ENCODE assay signal across 13 mouse cellular contexts in the genomic region with DNA sequence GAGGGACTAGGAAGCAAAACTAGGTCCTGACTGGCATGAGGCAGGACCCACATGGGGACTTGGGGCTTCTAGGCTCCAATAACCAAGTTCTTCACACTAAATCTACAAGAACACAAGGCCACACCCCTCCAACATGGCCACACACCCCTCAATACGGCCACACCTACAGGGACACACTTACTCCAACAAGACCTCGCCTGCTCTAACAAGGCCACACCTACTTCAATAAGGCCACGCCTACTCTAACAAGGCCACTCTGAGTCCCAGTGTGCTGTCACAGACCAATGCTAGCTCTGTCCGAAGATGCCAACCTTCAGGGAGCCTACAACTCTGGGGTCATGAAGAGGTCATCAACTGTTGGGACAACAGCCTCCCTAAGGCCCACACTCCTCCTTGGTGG.
DNase-seq lines count a peak whose midpoint lies in the region; ATAC-seq and TF ChIP-seq lines count a peak whose summit lies in the region.
"Had no signal": no experiment of that assay in that cellular context is flagged by ENCODE, and none has a peak within 500 bp of the region (broad histone marks: within the 10 kb centered on the region; RNA-seq: fewer than 3 reads in every experiment).

No protein-coding gene starts in this region.

- H3K27me3 ChIP-seq in kidney, postnatal 0 days (ENCODE audit: insufficient read depth, low read length), result no peaks in the 10 kb centered on the region
- H3K27me3 ChIP-seq in CH12.LX (replicated peaks), result no peaks in the 10 kb centered on the region
- no peaks in the 10 kb centered on the region for H3K27me3 ChIP-seq in intestine, embryonic 16.5 days (replicated peaks; ENCODE audit: control insufficient read depth, insufficient read depth, low read length)
- H3K27me3 ChIP-seq: heart, embryonic 13.5 days; megakaryocyte, embryonic 14.5 days; Patski had no signal

- H3K36me3 ChIP-seq in kidney, postnatal 0 days (ENCODE audit: insufficient read depth, low read length), result peaks cover 48% of the 10 kb centered on the region
- H3K36me3 ChIP-seq in CH12.LX (replicated peaks in 1 of 2; ENCODE audit: control insufficient read depth in 1 of 2, insufficient read depth in 1 of 2, low read length in 1 of 2), result peaks cover 0 to 91% of the 10 kb centered on the region in 2 experiments
- peaks cover 10% of the 10 kb centered on the region; the same call in 1 of the 2 replicates for H3K36me3 ChIP-seq in intestine, embryonic 16.5 days (ENCODE audit: control insufficient read depth, insufficient read depth, low read length)

- TF ChIP-seq CTCF in kidney, postnatal 0 days (IDR thresholded peaks at IDR 0.05; ENCODE audit: low read depth), result no peak
- TF ChIP-seq CTCF in CH12.LX (conservative IDR thresholded peaks at IDR 0.05 in 1 of 2, IDR thresholded peaks at IDR 0.05 in 1 of 2; ENCODE audit: low read depth in 2 of 2, low read length in 2 of 2), result no peak

- no peak overlapping the region for H3K27ac ChIP-seq in kidney, postnatal 0 days
- H3K27ac ChIP-seq in CH12.LX (ENCODE audit: insufficient read depth, low read depth), result no peak overlapping the region
- H3K27ac ChIP-seq in intestine, embryonic 16.5 days (ENCODE audit: low read length), result no peak overlapping the region
- H3K27ac ChIP-seq: heart, embryonic 13.5 days; hindbrain, postnatal 0 days had no signal

- no peak overlapping the region for H3K4me3 ChIP-seq in kidney, postnatal 0 days (replicated peaks; ENCODE audit: low read depth, low read length)
- no peak overlapping the region for H3K4me3 ChIP-seq in CH12.LX (replicated peaks in 1 of 3; ENCODE audit: low read depth in 2 of 3, low read length in 2 of 3, poor library complexity in 1 of 3)
- H3K4me3 ChIP-seq in intestine, embryonic 16.5 days (ENCODE audit: low read length), result no peak overlapping the region
- H3K4me3 ChIP-seq: heart, embryonic 13.5 days; megakaryocyte, embryonic 14.5 days had no signal

- H3K4me2 ChIP-seq in kidney, postnatal 0 days (ENCODE audit: low read length), result no peak overlapping the region
- H3K4me2 ChIP-seq in CH12.LX (ENCODE audit: insufficient read depth, low read depth, poor library complexity, severe bottlenecking), result no peak overlapping the region
- H3K4me2 ChIP-seq in intestine, embryonic 16.5 days (ENCODE audit: low read depth, low read length), result no peak overlapping the region
- H3K4me2 ChIP-seq: heart, embryonic 13.5 days had no signal

- no peak for DNase-seq in kidney, postnatal 0 days (ENCODE audit: low spot score)
- DNase-seq in kidney, postnatal 10 days, result no peak
- peak; percentile 29 for DNase-seq in CH12.LX (ENCODE audit: extremely low read depth)
- no peak for DNase-seq in spleen, postnatal 36 days (ENCODE audit: low spot score in 2 of 2)
- DNase-seq in urinary bladder, postnatal 36 days (ENCODE audit: low spot score in 2 of 2), result no peak
- DNase-seq in frontal cortex, adult 2 months (ENCODE audit: extremely low spot score in 1 of 2, low spot score in 1 of 2), result no peak

- 84% methylated on average over 4 of the region's 4 CpGs for WGBS in kidney, postnatal 0 days
- WGBS in intestine, embryonic 16.5 days, result 65% methylated on average over 4 of the region's 4 CpGs

- in situ Hi-C loops in CH12.LX (cut with MboI; ENCODE audit: low pct_ligation_motif_present, low pct_unique_long_range_greater_than_20kb, low sequenced_read_pairs), result loop anchor here (10.0 kb wide), 1 partner anchor 120 kb away; no protein-coding TSS in a partner anchor

- dilution Hi-C loops in CH12.LX (cut with MboI; ENCODE audit: extremely low pct_ligation_motif_present, extremely low pct_unique_long_range_greater_than_20kb, low sequenced_read_pairs), result no loop called here

- TF ChIP-seq EP300 in CH12.LX (IDR thresholded peaks at IDR 0.05; ENCODE audit: low read length), result no peak

- no peaks in the 10 kb centered on the region for H3K79me2 ChIP-seq in CH12.LX (replicated peaks; ENCODE audit: control insufficient read depth, extremely low read depth, insufficient read depth, poor library complexity, severe bottlenecking)

- 0 out of 2 replicates have a peak, but pooled peaks have one; percentile 11 for ATAC-seq in kidney, postnatal 0 days (replicated peaks; ENCODE audit: low FRiP score, low read depth)
- ATAC-seq in intestine, embryonic 16.5 days, result peak; percentile 63
- ATAC-seq in megakaryocyte progenitor cell, adult 5-6 weeks (replicated peaks; ENCODE audit: poor library complexity), result peak; percentile 71
- ATAC-seq: forebrain, embryonic 14.5 days; Patski had no signal

- TF ChIP-seq POLR2A in CH12.LX (IDR thresholded peaks at IDR 0.05; ENCODE audit: low read depth, low read length), result no peak

- TF ChIP-seq RAD21 in CH12.LX (IDR thresholded peaks at IDR 0.05; ENCODE audit: low read depth, low read length), result no peak

- no peaks in the 10 kb centered on the region for H3K4me1 ChIP-seq in kidney, postnatal 0 days (replicated peaks; ENCODE audit: insufficient read depth, low read length)
- peaks cover 6 to 9% of the 10 kb centered on the region in 2 experiments for H3K4me1 ChIP-seq in CH12.LX (ENCODE audit: control insufficient read depth in 1 of 2, insufficient read depth in 2 of 2)
- no peaks in the 10 kb centered on the region for H3K4me1 ChIP-seq in intestine, embryonic 16.5 days (ENCODE audit: control insufficient read depth, insufficient read depth, low read length)

- H3K9me3 ChIP-seq in kidney, postnatal 0 days (replicated peaks; ENCODE audit: low read length), result no peaks in the 10 kb centered on the region
- H3K9me3 ChIP-seq in CH12.LX (replicated peaks; ENCODE audit: low read length), result no peaks in the 10 kb centered on the region
- H3K9me3 ChIP-seq in intestine, embryonic 16.5 days (ENCODE audit: control insufficient read depth, low read length), result no peaks in the 10 kb centered on the region
- H3K9me3 ChIP-seq: heart, embryonic 13.5 days had no signal

- H3K9ac ChIP-seq in kidney, postnatal 0 days (ENCODE audit: low read depth, low read length), result no peak overlapping the region
- no peak overlapping the region for H3K9ac ChIP-seq in CH12.LX (ENCODE audit: insufficient read depth, low read depth)
- no peak overlapping the region for H3K9ac ChIP-seq in intestine, embryonic 16.5 days (ENCODE audit: low read depth, low read length)
- H3K9ac ChIP-seq: heart, embryonic 13.5 days had no signal

TF ChIP-seq in CH12.LX, 34 proteins besides CTCF, POLR2A, EP300 and RAD21:
- TF ChIP-seq UBTF (IDR thresholded peaks at IDR 0.05; ENCODE audit: low read depth, low read length), result no peak
- no peak for TF ChIP-seq JUND (conservative IDR thresholded peaks at IDR 0.05; ENCODE audit: low read depth, low read length)
- TF ChIP-seq HCFC1 (IDR thresholded peaks at IDR 0.05; ENCODE audit: low read depth, low read length), result no peak
- no peak for TF ChIP-seq PAX5 (IDR thresholded peaks at IDR 0.05; ENCODE audit: low read length)
- no peak for TF ChIP-seq NELFE (IDR thresholded peaks at IDR 0.05; ENCODE audit: low read depth, low read length)
- TF ChIP-seq MAFK (IDR thresholded peaks at IDR 0.05; ENCODE audit: insufficient replicate concordance, low read length), result no peak
- no peak for TF ChIP-seq POLR2AphosphoS2 (IDR thresholded peaks at IDR 0.05; ENCODE audit: low read depth, low read length)
TF ChIP-seq in CH12.LX: peak in this region for 0.

Comparison
In these comparisons a context has a peak if more than half of its experiments do, and no peak if none do; other contexts are left out.
1. ATAC-seq: peak in every context shown above with its lines; median percentile 71 in megakaryocyte progenitor cell, adult 5-6 weeks; 63 in intestine, embryonic 16.5 days; 11 in kidney, postnatal 0 days.